Mouse (Mus musculus) ovary, adult 18-20 months (tissue): ENCODE data around the gene Tbc1d23.
"Not testable (repeated sequence)": the region's sequence is repeated elsewhere in the genome, so short reads cannot be mapped to it uniquely, and the experiment has no call there.

Experiments used
- DNase-seq: peaks from one replicate; pipeline ENCODE4 v3.0.0; 2022; ENCODE audit warnings: low spot score, mixed read lengths

Tbc1d23 gene

DNA sequence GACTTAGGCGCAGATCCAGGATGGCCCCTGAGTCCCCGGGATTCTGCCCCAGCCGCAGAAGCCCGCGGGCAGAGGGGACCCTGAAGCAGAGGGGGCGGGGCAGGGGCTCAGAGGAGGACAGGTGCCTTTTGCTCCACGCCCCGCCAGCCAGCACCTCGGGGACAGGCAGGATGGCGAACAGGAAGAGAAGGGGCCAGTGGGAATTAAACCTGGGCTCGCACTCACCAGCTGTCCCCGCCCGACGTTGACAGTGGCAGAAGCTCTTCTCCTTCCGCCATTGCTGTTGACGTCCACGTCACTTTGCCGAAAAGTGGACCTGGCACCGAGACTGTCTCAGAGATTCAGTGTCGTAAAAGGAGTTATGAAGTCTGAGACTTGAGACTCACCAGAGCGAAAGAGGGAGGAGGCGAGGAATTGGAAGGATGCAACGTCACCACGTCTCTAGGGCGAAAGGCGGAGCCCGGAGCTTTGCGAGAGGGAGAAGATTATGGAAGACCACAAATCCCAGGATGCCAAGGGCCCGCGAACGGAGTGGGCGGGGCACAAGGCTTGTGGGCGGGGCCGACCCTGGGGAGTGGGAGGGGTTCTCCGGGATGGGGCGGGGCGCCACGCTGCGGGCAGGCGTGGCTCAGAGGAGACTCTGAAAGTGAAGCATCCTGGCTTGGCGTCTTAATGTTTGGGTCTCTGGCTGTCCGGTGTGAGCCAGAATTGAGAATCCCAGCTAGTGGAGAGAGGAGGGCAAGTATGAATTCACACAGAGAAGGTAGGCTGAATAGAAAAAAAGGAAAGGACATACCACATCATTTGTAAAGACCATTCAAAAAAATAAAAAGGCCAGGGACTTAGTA, at the start of gene Tbc1d23:
TSS of gene Tbc1d23 (minus strand) at position 416 of the 848 bp plus-strand sequence.
- peak; percentile 98 for DNase-seq

DNA sequence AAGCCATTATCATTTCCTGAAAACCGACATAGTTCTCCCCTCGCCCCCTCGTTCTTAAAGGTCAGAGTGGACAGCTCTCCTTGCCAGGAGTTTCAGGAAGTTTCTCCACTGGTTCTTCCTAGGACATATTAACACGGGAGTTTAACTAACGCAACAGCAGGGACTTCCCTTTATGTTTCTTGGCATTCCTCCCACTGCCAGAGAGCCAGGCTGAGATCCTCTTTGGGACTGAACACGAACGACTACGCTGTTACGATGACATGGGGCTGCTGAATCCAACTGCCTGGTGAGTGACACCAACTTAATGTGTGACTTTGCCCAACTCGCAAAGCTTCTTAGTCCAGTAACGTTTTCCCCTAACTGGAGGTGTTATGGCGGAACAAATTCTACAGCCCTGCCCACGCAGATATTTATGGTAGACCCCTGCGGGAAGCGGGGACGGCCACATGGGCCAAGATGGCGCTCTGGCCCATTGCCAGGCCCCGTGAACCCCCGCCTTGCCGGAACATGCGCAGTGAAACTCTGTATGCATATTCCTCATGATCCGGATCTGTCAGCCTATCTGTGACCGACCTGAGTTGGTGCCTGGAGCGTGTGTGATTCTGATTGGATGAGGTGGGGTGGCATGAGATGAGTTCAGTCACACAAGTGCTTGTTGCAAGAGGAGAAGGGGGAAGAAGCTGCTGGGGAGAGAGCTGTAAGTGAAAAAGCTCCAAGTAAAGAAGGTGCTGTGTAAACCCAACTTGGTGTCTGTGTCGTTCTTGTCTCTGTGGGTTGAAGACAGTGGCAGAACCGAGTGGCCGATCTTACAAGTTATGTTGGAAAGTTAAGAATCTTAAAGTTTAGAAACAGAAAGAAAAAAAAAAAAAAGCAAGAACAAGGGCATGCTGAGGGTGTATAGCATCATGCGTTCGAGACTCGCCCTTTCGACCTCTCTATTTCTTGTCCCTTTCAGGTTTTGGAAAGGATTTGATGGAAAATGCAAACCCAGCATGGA, 49.2 kb upstream of the Tbc1d23 start:
- no peak for DNase-seq

DNA sequence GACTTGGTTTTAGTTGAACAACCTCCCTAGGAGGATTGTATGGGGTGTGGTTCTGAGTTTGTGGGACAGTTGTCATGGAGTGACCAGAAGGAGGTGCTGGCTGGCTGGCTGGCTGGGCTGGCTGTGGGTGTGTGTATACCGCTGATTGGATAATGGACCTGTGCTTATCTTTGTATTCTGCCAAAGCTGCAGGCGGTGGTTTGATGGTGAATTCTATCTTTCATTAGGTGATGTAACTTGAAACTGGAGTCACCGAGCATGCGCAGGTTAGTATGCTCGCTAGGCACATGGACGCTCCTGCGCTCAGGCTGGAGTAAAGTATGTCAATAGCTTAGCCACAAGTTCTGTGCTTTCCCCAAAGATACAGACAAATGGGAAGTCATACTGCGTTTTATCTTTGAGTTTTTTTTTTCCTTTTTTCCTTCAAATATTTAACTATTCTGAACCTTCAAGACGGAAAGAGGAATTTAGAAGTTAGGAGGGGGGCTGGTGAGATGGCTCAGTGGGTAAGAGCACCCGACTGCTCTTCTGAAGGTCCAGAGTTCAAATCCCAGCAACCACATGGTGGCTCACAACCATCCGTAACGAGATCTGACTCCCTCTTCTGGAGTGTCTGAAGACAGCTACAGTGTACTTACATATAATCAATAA, 47.8 kb upstream of the Tbc1d23 start:
- DNase-seq = no peak

DNA sequence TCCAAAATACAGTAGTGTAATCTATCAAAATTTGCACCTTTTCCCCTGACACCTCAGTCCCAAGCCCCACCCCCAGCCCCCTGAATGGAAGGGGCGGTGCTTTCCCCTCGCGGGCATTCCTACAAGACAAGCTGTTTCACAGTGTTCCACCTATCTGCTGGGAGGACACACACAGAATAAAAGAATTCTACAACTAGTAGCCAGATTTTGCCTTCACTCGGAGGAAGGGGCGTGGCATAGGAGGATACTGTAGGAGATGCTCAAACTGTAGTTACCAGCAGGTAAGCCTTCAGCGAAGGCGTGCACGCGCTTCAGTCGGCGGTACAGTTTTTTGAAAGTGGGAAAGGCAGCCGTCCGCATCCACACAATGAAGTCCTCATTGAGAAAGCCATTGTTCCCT, 38.4 kb upstream of the Tbc1d23 start:
- DNase-seq = no peak

DNA sequence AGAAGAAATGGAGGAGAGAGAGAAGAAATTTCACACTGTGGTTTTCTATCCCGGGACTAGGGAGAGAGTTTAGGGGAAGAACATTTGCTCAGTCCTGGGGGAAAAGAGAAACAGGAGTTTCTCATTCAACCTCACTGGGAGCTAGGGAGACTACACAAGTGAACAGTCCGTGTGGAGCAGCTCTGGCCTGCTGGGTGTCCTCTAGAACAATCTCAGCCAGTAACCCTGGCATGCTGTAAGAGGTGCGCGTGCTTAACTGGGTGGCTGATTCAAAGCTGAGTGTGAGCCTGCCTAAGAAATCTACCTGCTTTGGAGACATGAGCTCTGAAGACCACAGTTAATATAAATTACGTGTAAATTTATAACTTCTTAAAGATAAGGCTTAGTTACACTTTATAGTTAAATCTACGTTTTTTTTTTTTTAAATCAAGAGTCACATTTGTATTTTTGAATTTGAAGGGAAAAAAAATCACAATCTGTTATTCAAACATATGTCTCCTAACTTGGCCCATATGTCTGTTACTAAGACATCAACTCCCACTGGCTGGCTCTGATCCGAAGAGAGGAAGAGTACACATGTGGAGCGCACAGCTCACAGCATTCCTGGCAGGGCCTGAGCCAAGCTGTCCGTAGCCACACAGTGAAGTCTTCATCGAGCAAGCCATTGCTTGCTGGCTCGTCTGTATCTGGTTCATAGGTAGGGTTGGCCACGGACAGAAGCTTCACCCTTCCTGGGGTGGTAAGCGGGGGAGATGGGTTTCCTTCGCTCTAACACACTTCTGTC, 36.9 kb upstream of the Tbc1d23 start:
- DNase-seq = no peak

DNA sequence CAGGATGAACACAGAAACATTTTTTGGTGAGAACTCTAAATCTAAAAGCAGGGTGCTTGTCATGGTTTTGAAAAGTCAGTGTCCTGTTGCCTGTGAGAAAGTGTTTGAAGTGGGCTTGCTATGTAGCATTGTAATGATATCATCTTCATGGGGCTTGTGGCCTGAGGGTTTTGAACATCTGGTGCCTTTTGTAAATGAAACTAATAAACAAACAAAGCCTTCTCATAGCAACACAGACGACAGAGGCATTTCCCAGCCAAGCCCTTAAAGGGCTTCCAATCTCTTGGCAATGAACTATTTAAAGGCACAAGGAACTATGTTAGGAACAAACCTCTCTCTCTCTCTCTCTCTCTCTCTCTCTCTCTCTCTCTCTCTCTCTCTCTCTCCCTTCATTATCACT, 35.8 kb upstream of the Tbc1d23 start:
- DNase-seq = no peak

DNA sequence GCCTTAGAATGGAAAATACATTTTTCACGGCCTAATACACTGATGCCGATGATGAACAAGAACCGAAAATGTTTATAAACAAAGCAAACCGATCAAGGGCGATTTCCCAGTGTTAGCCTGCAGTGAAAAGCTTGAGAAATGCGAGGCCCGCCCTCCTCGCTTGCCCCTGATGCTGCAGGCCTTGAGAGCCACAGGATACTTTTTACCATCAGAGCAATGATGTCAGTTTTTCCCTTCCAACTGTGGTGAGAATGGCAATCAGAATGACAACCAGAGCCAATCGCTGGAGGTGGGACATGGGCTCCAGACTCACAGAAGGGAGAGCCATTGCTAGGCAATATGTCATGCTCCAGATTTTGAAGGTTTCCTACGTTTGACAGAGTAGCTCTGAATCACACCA, 28.8 kb upstream of the Tbc1d23 start:
- no peak for DNase-seq

DNA sequence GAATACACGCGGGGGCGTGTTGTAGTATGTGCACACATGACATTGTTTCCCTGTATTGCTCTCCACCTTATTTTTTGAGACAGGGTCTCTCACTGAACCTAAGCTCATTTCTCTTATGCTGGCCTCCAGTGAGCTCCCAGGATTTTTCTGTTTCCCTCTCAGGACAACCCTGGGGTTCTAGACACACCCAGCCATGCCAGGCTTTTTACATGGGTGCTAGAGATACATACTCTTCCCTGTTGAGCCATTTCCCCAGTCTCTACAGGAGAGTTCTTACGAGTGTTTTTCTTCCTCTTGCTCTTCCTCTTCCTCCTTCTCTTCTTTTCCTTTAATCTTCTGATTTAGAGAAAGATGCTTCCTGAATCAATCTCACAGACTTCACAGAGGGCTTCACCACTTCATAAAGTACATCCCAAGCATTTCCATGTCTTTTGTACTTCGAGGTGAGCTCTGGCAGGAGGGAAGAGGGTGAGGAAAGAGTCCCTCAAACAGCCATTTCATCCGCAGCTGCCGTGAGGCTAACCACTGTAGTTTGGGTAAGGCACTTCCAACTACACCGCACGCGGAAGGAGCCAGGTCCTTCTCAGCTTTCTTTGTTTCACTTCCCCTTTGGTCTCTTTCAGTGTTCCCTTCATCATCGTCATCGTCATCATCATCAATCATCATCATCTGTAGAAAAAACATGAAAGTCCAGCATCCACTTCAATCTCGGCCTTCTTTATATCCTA, 28.2 kb upstream of the Tbc1d23 start:
- no peak for DNase-seq

DNA sequence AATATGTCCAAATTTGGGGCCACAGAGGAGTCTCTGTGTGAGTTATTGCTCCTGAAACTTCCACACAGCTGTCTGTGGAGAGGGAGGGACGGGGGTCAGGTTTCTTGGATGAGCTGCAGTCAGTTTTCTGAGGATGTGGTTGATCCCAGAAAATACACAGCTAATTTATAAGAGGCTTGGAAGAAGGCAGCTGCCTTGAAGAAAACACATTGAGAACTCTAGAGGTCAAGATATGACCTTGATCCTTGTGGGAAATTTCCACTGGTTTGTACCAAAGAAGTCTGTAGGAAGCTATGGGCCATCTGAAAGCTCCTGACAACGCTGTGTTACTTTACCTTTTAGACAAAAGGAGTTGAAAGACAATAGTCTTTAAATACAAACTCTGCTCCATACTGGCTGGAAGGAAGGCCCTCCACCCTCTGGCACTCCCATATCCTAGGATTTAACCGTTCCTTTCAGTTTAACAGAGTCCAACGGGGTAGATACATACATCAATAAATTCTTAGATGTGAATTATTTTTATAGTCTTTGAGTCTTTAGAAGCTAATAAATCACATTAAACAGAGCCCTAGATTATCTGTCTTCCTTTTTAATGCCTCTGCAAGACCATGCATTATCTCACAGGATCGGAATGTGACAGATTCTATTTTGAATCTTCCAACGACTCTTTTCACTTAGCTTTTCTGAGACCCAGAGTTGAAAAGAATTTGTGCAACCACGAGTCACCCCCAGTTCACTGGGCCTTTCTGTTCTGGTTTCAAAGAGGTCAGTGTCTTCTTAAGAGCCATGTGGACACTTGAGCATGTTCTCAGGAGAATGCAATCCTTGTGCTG, 20.5 kb upstream of the Tbc1d23 start:
- no peak for DNase-seq

DNA sequence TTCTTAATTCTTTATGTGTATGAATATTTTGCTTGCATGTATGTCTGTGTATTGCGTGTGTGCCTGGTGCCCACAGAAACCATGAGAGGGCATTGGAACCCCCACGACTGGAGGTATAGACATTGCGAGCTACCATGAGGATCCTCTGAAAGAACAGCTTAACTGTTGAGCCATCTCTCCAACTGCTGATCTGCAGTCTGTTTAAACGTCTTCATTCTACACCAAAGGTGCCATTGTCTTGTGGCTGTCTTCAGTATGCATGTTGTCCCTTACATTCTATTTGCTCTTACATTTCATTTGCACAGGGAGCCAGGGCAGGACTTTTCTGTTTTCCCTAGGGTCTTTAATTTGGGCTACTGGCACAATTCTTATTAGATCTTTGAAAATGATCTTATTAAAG, 19.7 kb upstream of the Tbc1d23 start:
- DNase-seq = no peak

DNA sequence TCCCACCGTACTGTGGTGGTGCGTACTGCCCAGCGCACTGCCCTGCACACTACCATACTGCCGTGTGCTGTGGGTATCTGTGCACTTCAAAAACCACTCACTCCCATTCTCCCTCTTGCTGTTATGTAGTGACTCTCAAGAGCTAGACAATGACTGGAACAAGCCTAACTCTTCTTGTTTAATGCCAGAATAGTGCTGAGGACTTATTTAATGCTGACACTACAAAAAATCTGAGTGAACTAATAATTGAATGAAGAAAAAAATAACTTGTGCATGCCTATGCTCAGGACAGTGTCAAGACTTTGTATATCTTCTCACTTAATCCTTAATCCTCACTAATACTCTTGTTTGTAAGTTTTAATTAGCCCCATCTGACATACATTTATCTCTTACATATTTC, 16.2 kb upstream of the Tbc1d23 start:
- DNase-seq = no peak

DNA sequence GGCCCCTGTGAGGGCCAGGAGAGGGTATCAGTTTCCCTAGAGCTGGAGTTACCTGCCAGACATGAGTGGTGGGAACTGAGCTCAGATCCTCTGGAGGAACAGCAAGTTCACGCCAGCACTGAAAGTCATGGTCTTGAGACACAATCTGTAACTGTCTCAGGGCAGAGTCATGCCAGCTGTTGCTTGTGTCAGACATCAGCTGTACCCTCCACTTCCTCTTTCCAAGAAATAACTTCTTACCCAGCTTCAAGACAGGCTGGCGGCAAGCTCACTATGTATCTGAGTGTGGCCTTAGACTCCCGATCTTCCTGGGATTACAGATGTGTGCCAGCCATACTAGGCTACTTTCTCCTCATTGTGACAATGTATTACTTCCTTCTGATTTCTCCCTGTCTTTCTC, 15.3 kb upstream of the Tbc1d23 start:
- DNase-seq = no peak

DNA sequence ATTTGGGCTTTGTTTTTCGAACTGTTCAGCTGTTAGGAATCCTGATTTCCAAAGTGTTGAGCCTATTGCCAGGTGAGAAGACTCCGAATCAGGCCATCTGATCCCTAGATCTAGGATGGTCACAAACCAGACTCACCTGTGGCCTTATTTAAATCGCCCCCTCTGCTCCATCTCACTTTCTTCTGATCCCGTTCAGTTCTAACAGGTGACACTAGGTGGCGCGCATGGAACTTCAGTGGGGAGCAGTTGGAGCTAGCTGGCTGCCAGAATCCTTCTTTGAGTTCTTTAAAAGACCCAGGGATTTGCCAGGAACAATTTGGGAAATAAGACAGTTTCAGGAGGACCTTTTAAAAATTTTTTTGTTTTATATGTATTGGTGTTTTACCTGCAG, 12.5 kb upstream of the Tbc1d23 start:
- peak; percentile 61 for DNase-seq

DNA sequence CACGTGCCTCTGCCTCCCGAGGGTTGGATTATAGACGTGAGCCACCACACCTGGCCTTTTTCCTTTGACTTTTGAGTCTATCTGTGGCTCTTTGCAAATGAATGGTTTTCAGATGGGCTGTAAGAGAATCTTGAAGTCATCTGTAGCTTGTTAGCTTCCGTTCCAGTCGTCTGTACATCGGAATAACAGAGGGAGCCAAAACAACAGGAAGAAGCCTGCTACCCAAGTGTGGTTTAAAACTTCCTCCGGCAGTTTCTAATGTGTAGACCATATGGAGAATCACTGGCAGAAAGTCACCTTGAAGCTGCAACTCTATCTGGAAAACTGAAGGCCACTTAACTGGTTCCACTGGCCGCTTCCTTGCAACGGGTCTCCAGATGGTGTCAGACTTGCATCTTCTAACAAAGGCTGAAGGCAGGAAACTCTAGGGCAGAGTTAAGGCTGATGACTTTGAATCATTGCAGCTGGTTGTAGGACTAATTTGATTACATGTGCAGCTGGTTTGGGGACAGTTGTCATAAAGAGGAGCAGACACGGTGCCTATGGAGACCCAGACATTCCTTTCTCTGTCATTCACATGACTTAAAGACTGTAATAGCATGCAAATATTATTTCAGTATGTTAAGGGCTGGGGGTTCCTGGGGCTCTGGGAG, 12.0 kb upstream of the Tbc1d23 start:
- peak; percentile 27 for DNase-seq

DNA sequence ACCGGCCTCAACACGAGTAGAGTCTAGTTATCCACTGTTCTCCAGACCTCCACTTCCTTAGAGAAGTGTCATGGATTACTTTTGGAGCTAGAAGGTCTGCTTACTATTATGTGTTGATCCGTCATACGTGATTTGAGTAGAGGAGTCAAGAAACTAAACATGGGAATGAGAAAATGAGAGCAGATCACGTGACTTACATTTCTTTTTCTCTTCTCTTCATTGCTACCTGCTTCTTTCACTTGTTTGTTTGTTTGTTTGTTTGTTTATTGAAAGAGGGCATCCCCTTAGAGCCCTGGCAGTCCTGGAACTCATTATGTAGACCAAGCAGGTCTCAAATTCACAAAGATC, 11.5 kb upstream of the Tbc1d23 start:
- DNase-seq = no peak

DNA sequence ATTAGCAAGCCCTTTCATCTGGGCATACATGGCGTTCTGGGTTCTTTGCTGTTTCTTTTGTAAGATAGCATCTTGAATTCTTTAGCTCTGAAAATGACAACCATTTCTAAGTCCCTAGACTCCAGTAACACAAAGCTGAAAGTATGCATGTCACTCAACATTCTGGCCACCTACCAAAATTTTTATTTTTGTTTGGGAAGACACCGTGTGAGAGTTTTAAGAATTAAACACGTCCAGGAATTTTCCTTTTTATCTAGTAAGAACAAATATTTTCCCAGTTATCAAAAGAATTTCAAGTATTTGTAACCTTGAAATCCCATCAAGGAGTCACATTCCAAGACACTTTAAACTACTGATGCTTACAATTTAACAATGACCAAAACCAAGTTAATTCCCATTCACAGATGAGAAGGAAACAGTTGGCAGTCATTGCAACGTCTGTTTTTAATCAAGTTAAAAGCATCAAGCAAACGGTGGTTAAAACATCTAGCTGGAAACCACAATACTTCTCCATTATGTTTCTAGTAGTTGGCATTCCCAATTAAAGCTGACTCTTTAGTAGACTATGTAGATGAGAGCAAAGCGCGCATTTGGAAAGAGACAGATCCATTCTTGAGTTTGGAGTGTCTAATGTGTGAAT, 4.7 kb upstream of the Tbc1d23 start:
- DNase-seq = no peak

DNA sequence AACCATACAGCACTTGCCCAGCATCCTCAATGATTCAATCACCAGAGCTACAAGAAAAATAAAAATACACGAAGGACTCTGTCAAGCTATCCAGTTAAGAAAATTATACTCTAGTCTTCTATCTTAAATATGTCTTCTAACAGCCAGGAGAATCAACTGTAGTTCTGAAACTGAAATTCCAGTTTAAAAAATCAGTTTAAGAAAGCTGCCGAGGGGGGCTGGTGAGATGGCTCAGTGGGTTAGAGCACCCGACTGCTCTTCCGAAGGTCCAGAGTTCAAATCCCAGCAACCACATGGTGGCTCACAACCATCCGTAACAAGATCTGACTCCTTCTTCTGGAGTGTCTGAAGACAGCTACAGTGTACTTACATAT, 620 bp upstream of the Tbc1d23 start:
- not testable (repeated sequence) for DNase-seq

DNA sequence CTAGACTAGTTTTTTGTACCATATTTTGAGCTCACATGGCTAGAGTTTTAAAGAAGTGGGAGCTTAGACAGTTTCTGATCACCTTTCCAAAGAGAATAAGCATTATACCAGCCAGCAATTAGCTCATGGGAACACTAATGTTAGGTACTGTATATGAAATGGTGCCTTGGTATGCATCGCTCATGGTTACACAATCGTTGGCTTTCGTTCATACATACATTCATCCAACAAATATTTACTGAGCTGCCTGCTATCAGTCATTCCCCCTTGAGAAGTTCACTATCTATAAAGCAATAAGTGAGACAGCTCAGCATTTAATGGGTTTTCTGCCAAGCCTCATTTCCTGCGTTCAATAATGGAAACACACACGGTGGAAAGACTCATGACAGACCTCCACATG, 4.9 kb downstream of the Tbc1d23 start:
- DNase-seq = no peak

DNA sequence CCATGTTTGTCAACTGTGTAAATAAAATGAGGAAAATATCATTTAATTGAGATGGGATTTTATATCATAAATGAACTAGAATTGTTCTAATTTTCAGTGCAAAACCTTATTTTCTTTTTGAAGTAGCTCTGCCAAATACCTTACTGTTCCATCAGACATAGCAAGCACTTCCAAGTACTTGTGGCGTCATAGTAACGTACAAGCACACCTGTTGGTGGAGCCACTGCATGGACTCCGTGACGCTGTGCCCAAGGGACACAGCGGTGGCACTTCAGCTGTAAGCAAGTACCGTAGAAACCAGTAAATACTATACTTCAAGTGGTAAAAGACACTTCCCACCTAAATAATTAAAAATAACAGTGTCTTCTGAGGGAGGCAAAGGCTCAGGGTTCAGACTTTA, 10.9 kb downstream of the Tbc1d23 start:
- DNase-seq = no peak
